Mouse (Mus musculus) hindbrain, embryonic 14.5 days (tissue): Measurements from ENCODE around the gene Boc. TPM values are rescaled to one million over a fixed set of nuclear protein-coding genes. Genes with fewer than 3 reads are reported as not detected.

Experiments
- microRNA-seq: library from miRNA; unstranded; fragments of <30 nt; microRNA quantifications from one replicate; pipeline ENCODE4, GENCODE M21; 2016
- polyA plus RNA-seq: library from polyadenylated mRNA; unstranded; fragments of >200 nt; fragmentation: Nextera tagmentation; extraction: Ambion mirVana; gene quantifications from 2 replicates; pipeline ENCODE4 v1.2.1, GENCODE M21; 2014

Gene Boc
- polyA plus RNA-seq, 1 experiment from 2014 or later: 10.1 TPM

Small RNAs within 50 kb of the gene (microRNA-seq; reads per million reads assigned to microRNA genes)
- gene Mir3081: 8.6 reads per million, percentile 28 among the genes with 10 or more reads in this experiment

Other genes starting within 250 kb of the Boc start
- gene Sidt1, start 225.7 kb downstream of the Boc start, polyA plus RNA-seq: 14.3 and 19.7 TPM in 2 replicates
- 14.6 and 19.9 TPM in 2 replicates for gene Spice1, start 211.8 kb downstream of the Boc start, polyA plus RNA-seq
- 7.8 and 11.0 TPM in 2 replicates for gene Cfap44, start 164.1 kb downstream of the Boc start, polyA plus RNA-seq
- 4.4 and 5.4 TPM in 2 replicates for gene Nepro, start 165.4 kb upstream of the Boc start, polyA plus RNA-seq
- gene Gtpbp8, start 187.5 kb upstream of the Boc start, polyA plus RNA-seq: 41.5 and 43.8 TPM in 2 replicates
- gene Cd200r1, start 206.8 kb upstream of the Boc start, polyA plus RNA-seq: 0.50 and 0.91 TPM in 2 replicates